Mouse (Mus musculus) kidney, adult 18-20 months (tissue): ENCODE data around the gene Nipa2.
A peak's percentile ranks its signal among the peaks of the same experiment; 100 is the strongest.

ENCODE experiments used
- DNase-seq: peaks from one replicate; pipeline ENCODE4 v3.0.0; 2021

Gene Nipa2

GRCm38 (mm10) chr7:55962004-55962908 lies at the start of gene Nipa2:
Gene Nipa2 (minus strand): TSS chr7:55962476.
- peak; percentile 96 for DNase-seq

- DNase-seq = no peak
Measured at GRCm38 (mm10) chr7:56011018-56011333, 48.7 kb upstream of the Nipa2 start.

GRCm38 (mm10) chr7:56010318-56011017 lies 48.2 kb upstream of the Nipa2 start:
- DNase-seq = peak; percentile 23

- DNase-seq = no peak
Measured at GRCm38 (mm10) chr7:55998997-55999396, 36.7 kb upstream of the Nipa2 start.

- DNase-seq = no peak
Measured at GRCm38 (mm10) chr7:55995013-55995412, 32.7 kb upstream of the Nipa2 start.

GRCm38 (mm10) chr7:55991858-55992257 lies 29.6 kb upstream of the Nipa2 start:
- DNase-seq = no peak

GRCm38 (mm10) chr7:55991129-55991528 lies 28.9 kb upstream of the Nipa2 start:
- no peak for DNase-seq

GRCm38 (mm10) chr7:55986526-55987214 lies 24.4 kb upstream of the Nipa2 start:
- DNase-seq = peak; percentile 77

- no peak for DNase-seq
Measured at GRCm38 (mm10) chr7:55984754-55985153, 22.5 kb upstream of the Nipa2 start.

- no peak for DNase-seq
Measured at GRCm38 (mm10) chr7:55983107-55983506, 20.8 kb upstream of the Nipa2 start.

GRCm38 (mm10) chr7:55982010-55982700 lies 19.9 kb upstream of the Nipa2 start:
- DNase-seq = no peak

- DNase-seq = no peak
Measured at GRCm38 (mm10) chr7:55981511-55981910, 19.2 kb upstream of the Nipa2 start.

GRCm38 (mm10) chr7:55974429-55974828 lies 12.2 kb upstream of the Nipa2 start:
- no peak for DNase-seq

GRCm38 (mm10) chr7:55969415-55969814 lies 7.1 kb upstream of the Nipa2 start:
- DNase-seq = no peak

- no peak for DNase-seq
Measured at GRCm38 (mm10) chr7:55968258-55968901, 6.1 kb upstream of the Nipa2 start.

- no peak for DNase-seq
Measured at GRCm38 (mm10) chr7:55966866-55967460, 4.7 kb upstream of the Nipa2 start.

GRCm38 (mm10) chr7:55960506-55960905 lies 1.8 kb downstream of the Nipa2 start:
- DNase-seq = no peak

- no peak for DNase-seq
Measured at GRCm38 (mm10) chr7:55959801-55960200, 2.5 kb downstream of the Nipa2 start.

GRCm38 (mm10) chr7:55957916-55958315 lies 4.4 kb downstream of the Nipa2 start:
- no peak for DNase-seq

- no peak for DNase-seq
Measured at GRCm38 (mm10) chr7:55957178-55957577, 5.1 kb downstream of the Nipa2 start.

- no peak for DNase-seq
Measured at GRCm38 (mm10) chr7:55956054-55956453, 6.2 kb downstream of the Nipa2 start.

GRCm38 (mm10) chr7:55938341-55938740 lies 23.9 kb downstream of the Nipa2 start:
- no peak for DNase-seq
